Mouse (Mus musculus) G1E (cell line): Measurements from ENCODE around the gene Men1.

Experiments used
- CTCF ChIP-seq: IDR thresholded peaks from 2 replicates; pipeline ENCODE4 v1.5.1; 2012; ENCODE audit warnings: low read depth, low read length, inconsistent platforms, mixed read lengths
- GATA2 ChIP-seq: IDR thresholded peaks from 2 replicates; pipeline ENCODE4 v1.6.1; 2012; ENCODE audit warnings: low read depth, low read length, inconsistent platforms, borderline replicate concordance

DNA sequence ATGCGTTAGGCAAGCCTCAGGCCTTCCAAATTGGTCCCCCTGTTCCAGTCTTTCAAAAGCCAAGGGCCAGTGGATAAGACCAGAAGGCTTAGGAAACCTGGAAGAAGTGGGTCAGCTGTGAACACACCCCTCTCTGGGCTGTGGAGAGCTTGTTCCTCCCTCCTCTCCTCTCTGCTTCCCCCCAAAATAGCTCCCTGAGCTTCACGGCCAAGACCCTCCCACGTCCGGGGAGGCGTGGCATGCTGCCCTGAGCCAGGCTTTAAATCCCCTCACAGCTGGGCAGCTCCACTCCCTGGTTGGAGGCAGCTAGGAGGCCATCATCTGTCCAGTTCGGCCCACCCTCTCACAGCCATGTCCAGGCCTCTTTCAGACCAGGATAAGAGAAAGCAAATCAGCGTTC is 49.3 kb downstream of the Men1 start, which contains the start of gene Pygm:
- TF ChIP-seq CTCF, result no peak
- no peak for TF ChIP-seq GATA2
